Mouse (Mus musculus) lung, postnatal 0 days (tissue): ENCODE measurements around the gene Vpreb3. TPM values are rescaled to one million over a fixed set of nuclear protein-coding genes. Genes with fewer than 3 reads are reported as not detected.

Source experiments
- ATAC-seq: fragments of 200-750 bp; cut with Nextera tagmentation; 2 replicates; pipeline ENCODE4 v1.8.0; 2017; ENCODE audit warnings: moderate library complexity
- DNase-seq: peaks from one replicate; pipeline ENCODE4 v3.0.0-alpha.2; 2016; ENCODE audit warnings: low spot score
- H3K27ac ChIP-seq: fragments of 300-500 bp; sonication (generic); 2 replicates; pipeline ENCODE4 v1.5.1; 2014; ENCODE audit warnings: antibody characterized with exemption, mild to moderate bottlenecking, low read length, mixed read lengths
- H3K27me3 ChIP-seq: fragments of 300-500 bp; sonication (generic); replicated peaks from 2 replicates; pipeline ENCODE4 v1.6.1; 2014; ENCODE audit warnings: low read length, mixed read lengths; ENCODE audit not compliant: insufficient read depth
- H3K36me3 ChIP-seq: fragments of 300-500 bp; sonication (generic); 2 replicates; pipeline ENCODE4 v1.6.1; 2014; ENCODE audit warnings: low read length, mixed read lengths; ENCODE audit not compliant: insufficient read depth
- H3K4me1 ChIP-seq: fragments of 300-500 bp; sonication (generic); 2 replicates; pipeline ENCODE4 v1.6.1; 2014; ENCODE audit warnings: antibody characterized with exemption, low read depth, low read length, mixed read lengths; ENCODE audit not compliant: insufficient read depth
- H3K4me2 ChIP-seq: fragments of 300-500 bp; sonication (generic); replicated peaks from 2 replicates; pipeline ENCODE4 v1.6.1; 2014; ENCODE audit warnings: low read depth, mild to moderate bottlenecking, low read length, moderate library complexity, mixed read lengths
- H3K4me3 ChIP-seq: fragments of 300-500 bp; sonication (generic); 2 replicates; pipeline ENCODE4 v1.5.1; 2014; ENCODE audit warnings: low read depth, low read length
- H3K9ac ChIP-seq: fragments of 300-500 bp; sonication (generic); replicated peaks from 2 replicates; pipeline ENCODE4 v1.6.1; 2014; ENCODE audit warnings: low read depth, mild to moderate bottlenecking
- H3K9me3 ChIP-seq: fragments of 300-500 bp; sonication (generic); 2 replicates; pipeline ENCODE4 v1.6.1; 2016; ENCODE audit warnings: low read length, mixed read lengths
- CTCF ChIP-seq: IDR thresholded peaks from 2 replicates; pipeline ENCODE4 v1.5.1; 2016; ENCODE audit warnings: antibody characterized with exemption, mild to moderate bottlenecking
- EP300 ChIP-seq: IDR thresholded peaks from 2 replicates; pipeline ENCODE4 v1.6.1; 2016; ENCODE audit warnings: antibody characterized with exemption, mild to moderate bottlenecking, control low read depth
- WGBS: fragments of 180-500 bp; shearing (Covaris S2); extraction: QIAGEN DNeasy Blood & Tissue Kit; methylation state at CpG from one replicate; pipeline ENCODE4 v1.1.7; 2014; 5-methylcytosine and 5-hydroxymethylcytosine counted together
- polyA plus RNA-seq: library from polyadenylated mRNA; unstranded; fragments of >200 nt; fragmentation: Nextera tagmentation; extraction: Ambion mirVana; gene quantifications from 2 replicates; pipeline ENCODE4 v1.2.1, GENCODE M21; 2015

Gene Vpreb3
- polyA plus RNA-seq, 1 experiment from 2014 or later, result 8.8 TPM

DNA sequence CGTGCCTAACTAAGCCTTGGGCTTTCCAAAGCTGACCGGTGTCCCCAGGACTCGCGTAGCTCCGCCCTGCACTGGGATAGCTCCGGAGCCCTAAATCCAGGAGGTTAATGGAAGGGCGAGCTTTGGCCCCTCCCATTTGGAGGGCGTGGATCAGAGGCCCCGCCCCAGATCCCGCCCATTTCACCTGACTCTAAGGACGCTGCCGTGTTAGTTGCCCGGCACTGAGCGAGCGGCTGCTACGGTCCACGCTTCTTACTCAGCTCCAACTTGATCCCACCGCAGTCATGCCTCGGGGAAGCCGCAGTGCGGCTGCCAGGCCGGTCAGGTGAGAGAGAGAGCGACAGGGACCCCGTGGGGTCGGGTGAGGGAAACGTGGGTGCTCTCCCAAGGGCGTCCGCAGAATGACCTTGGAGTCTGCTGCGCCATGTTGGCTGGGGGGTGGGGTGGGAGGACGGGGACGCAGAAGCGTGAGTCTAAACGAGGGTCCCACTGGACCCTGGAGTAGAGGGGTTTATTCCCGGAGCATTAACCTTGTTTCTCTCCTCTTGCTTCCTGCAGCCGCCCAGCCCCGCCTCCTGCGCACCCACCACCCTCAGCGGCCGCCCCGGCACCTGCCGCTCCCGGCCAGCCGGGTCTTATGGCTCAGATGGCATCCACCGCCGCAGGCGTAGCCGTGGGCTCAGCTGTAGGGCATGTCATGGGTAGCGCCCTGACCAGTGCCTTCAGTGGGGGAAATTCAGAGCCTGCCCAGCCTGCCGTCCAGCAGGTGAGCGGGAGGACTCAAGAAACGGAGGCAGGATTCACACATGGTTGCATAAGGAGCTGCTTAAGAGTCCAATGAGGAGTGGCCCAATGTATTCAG, 6.9 kb upstream of the Vpreb3 start, which contains the start of gene Mmp11:
Mmp11 (minus strand) TSS at position 817 of the 862 bp plus-strand sequence.
- Histone ChIP-seq H3K4me3 (peak within 1 kb of the TSS; percentile 55), H3K4me2 (peak within 1 kb of the TSS; percentile 62), H3K36me3 (no peaks in the 10 kb centered on the region), H3K27ac (peak within 1 kb of the TSS; percentile 6; the same call in 1 of the 2 replicates), H3K9me3 (no peaks in the 10 kb centered on the region), H3K27me3 (0 out of 2 replicates have a peak, but pooled peaks cover 5% of the 10 kb centered on the region), H3K4me1 (peaks cover 12% of the 10 kb centered on the region; the same call in 1 of the 2 replicates), H3K9ac (peak within 1 kb of the TSS; percentile 41; the same call in 1 of the 2 replicates)
- ATAC-seq, result peak; percentile 82
- 5% methylated on average over 47 of the region's 51 CpGs for WGBS
- TF ChIP-seq EP300, result no peak
- TF ChIP-seq CTCF, result no peak
- peak; percentile 88 for DNase-seq

DNA sequence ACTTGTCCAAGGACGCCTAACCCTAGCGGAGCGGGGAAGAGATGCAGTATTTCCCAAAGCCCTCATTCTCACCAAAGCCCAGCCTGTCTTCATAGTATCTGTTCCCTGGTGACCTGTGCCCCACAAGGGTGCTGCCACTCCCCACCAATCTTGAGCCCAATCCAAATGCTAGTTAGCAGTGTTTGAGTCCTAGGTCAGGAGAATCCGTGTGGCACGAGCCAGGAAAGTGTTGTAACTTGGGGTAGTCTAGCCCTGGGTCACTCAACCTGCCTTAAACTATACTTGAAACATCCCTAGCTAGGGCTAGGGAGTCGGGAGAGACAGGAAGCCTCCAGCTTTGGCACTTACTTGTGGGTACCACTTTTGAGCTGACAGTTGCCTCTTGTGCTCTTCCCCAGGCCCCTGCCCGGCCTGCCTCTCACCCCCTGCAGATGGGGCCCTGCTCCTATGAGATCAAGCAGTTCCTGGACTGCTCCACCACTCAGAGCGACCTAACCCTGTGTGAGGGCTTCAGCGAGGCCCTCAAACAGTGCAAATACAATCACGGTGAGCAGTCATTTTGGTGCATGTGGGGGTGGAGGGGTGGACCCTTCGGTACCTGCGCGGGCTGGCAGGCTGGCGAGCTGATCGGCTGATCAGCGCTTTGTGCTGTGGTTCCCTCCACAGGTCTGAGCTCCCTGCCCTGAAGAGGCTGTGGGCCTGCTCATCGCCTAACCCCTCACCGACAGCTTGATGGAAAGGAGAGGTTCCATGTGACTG, 5.8 kb upstream of the Vpreb3 start:
- Histone ChIP-seq H3K9ac (no peak overlapping the region), H3K4me3 (0 out of 2 replicates have a peak overlapping the region, but pooled peaks have one; percentile 3), H3K27me3 (no peaks in the 10 kb centered on the region), H3K4me2 (peak overlapping the region; percentile 62; the same call in 1 of the 2 replicates), H3K4me1 (peaks cover 8% of the 10 kb centered on the region; the same call in 1 of the 2 replicates), H3K9me3 (no peaks in the 10 kb centered on the region), H3K36me3 (no peaks in the 10 kb centered on the region), H3K27ac (no peak overlapping the region)
- ATAC-seq (peak; percentile 23; the same call in 1 of the 2 replicates), DNase-seq (no peak)
- WGBS, result 50% methylated on average over 18 of the region's 18 CpGs
- TF ChIP-seq EP300, result no peak
- TF ChIP-seq CTCF, result 0 out of 2 replicates have a peak, but pooled peaks have one; percentile 12

DNA sequence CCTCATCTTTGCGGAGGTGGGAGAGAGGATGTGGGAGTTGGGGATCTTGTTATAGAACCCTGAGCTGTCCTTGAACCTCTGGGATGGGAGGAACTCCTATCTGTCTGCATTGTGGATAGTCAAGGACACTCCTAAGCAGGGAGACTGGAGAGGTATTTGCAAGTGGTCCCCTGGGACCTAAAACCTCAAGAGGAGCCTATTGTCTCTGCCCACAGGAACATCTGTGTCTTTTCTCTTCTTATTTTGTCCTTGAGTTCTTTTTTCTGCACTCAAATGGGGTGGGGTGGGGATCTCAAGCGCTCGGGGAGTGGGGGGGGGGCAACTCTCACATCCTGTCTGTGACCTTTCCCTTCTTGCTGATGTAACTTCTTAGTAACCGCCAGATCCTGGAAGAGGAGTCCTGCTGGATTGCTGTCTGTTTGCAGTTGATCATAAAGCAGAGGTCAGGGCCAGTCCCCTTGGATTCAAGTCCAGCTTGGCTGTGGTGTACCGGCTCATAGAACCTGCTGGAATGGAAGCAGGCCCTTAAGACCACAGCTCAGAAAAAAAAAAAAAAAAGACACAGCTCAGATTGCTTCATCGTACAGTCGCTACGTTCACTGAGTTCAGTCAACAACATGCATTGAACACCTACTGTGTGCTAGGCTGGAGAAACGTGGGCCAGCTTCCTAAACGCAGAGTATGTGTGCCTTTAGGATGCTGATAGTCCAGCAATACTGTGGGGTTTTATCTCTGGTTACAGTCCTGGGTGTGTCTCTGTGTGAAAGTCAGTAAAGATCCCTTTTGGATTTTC, 4.8 kb upstream of the Vpreb3 start:
- DNase-seq (peak; percentile 53), ATAC-seq (no peak)
- no peak for TF ChIP-seq CTCF
- TF ChIP-seq EP300, result no peak
- H3K4me1 ChIP-seq, result no peaks in the 10 kb centered on the region
- no peaks in the 10 kb centered on the region for H3K27me3 ChIP-seq
- H3K4me2 ChIP-seq, result no peak overlapping the region
- H3K27ac ChIP-seq, result no peak overlapping the region
- WGBS, result 45% methylated on average over 10 of the region's 10 CpGs
- H3K4me3 ChIP-seq, result no peak overlapping the region
- no peaks in the 10 kb centered on the region for H3K9me3 ChIP-seq
- no peaks in the 10 kb centered on the region for H3K36me3 ChIP-seq
- no peak overlapping the region for H3K9ac ChIP-seq

DNA sequence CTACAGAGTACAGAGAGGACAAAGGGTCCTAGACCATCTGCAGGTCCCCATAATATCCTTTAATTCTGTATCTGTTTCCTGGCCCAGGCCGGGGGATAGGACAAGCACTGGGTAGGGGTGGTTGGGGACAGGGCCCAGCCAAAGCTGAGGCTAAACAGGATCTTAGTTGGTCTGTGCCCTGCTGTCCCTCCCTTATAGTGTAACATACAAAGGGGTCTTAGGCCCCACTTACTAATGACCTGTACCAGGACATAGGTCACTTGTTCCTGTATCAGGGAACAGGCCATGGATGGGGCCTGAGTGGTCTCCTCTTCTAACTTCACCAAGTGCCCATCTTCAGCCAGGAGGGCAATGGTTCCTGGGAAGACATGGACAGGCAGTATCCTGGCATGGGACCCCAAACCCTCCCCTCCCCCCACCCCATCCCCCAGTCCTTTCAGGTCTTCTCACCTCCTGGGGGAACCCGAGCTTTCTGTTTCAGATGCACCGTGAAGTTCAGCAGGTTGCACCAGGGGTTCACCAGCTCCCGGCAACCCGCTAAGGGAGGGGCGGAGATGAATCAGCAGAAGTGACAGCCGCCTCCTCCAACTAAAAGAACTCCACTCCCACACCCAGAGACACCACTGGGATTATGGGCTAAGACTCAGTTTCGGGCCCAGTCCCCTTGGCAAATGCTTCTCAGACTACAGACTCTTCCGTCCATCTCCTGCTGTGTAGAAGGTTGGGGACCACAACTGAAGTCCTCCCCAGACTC, 3.2 kb upstream of the Vpreb3 start:
- no peak overlapping the region for H3K4me2 ChIP-seq
- no peaks in the 10 kb centered on the region for H3K4me1 ChIP-seq
- WGBS, result 62% methylated on average over 9 of the region's 9 CpGs
- H3K4me3 ChIP-seq, result no peak overlapping the region
- no peak overlapping the region for H3K9ac ChIP-seq
- H3K27ac ChIP-seq, result no peak overlapping the region
- ATAC-seq (no peak), DNase-seq (no peak)
- no peaks in the 10 kb centered on the region for H3K9me3 ChIP-seq
- no peaks in the 10 kb centered on the region for H3K36me3 ChIP-seq
- H3K27me3 ChIP-seq, result no peaks in the 10 kb centered on the region
- TF ChIP-seq EP300 (no peak), CTCF (no peak)

DNA sequence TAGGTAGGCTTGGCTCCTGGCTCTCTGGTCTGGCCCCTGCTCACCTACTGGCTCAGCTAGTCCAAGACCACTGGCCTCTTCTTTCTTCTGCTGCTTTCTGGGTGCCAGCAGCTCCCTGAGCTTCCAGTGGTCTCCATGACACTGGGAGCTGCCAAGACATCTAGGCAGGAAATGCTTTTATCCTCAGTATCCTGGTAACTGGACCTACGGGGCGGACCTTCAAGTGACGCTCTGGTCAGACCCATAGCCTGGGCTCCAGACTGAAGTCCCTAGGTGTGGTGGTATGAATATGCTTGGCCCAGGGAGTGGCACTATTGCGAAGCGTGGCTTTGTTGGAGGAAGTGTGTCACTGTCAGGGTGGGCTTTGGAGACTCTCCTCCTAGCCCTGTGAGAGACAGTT, 2.3 kb upstream of the Vpreb3 start, which contains the start of gene Gm867:
Gm867 (minus strand) TSS at position 153 of the 400 bp plus-strand sequence.
- TF ChIP-seq EP300 (no peak), CTCF (no peak)
- Histone ChIP-seq H3K27ac (no peak within 1 kb of the TSS), H3K9me3 (no peaks in the 10 kb centered on the region), H3K27me3 (no peaks in the 10 kb centered on the region), H3K4me2 (no peak within 1 kb of the TSS), H3K4me1 (no peaks in the 10 kb centered on the region), H3K4me3 (no peak within 1 kb of the TSS), H3K36me3 (no peaks in the 10 kb centered on the region), H3K9ac (no peak within 1 kb of the TSS)
- ATAC-seq, result no peak
- no peak for DNase-seq
- 71% methylated on average over 5 of the region's 5 CpGs for WGBS
